Mouse (Mus musculus): ENCODE results near the gene Tmem178b.

DNA sequence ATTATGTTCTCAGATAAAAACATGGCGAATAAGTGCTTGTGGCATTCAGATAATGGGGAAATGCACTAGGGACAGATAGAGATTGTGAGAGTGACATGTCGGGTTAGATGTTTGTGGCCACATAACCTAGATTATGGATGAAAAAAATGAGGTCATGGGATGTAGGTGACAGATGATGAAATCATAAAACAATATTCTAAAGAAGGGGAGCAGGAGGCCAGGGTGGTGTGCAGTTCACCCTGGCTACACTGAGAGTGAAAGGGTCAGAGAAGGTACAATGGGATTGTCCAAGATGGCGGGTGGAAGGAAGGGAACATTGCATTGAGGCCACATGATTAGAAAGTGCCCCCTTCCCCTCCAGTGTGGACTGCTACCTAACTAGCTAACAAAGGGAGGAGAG lies 160.9 kb downstream of the Tmem178b start:
- TF ChIP-seq CTCF (IDR thresholded peaks at IDR 0.05; ENCODE audit: extremely low read depth, insufficient read depth, insufficient read length, insufficient replicate concordance) = no peak
- no peak for TF ChIP-seq POLR2A (IDR thresholded peaks at IDR 0.05; ENCODE audit: low read depth, low read length)
